Mouse (Mus musculus) forebrain, postnatal 0 days (tissue): ENCODE results near the gene Cst13. TPM values are rescaled to one million over a fixed set of nuclear protein-coding genes. Genes with fewer than 3 reads are reported as not detected.

ENCODE experiments used
- ATAC-seq: fragments of 200-750 bp; cut with Nextera tagmentation; 2 replicates; pipeline ENCODE4 v1.8.0; 2017; ENCODE audit warnings: mild to moderate bottlenecking, moderate library complexity
- DNase-seq: peaks from one replicate; pipeline ENCODE4 v3.0.0-alpha.2; 2015
- H3K27ac ChIP-seq: fragments of 300-500 bp; sonication (generic); 2 replicates; pipeline ENCODE4 v1.5.1; 2014; ENCODE audit warnings: low read depth, mild to moderate bottlenecking, antibody characterized with exemption, low read length, moderate library complexity, mixed read lengths
- H3K27me3 ChIP-seq: fragments of 300-500 bp; sonication (generic); 2 replicates; pipeline ENCODE4 v1.6.1; 2014; ENCODE audit warnings: mild to moderate bottlenecking, low read length, mixed read lengths; ENCODE audit not compliant: insufficient read depth
- H3K36me3 ChIP-seq: fragments of 300-500 bp; sonication (generic); 2 replicates; pipeline ENCODE4 v1.6.1; 2014; ENCODE audit warnings: mild to moderate bottlenecking, moderate library complexity; ENCODE audit not compliant: insufficient read depth
- H3K4me1 ChIP-seq: fragments of 300-500 bp; sonication (generic); 2 replicates; pipeline ENCODE4 v1.6.1; 2014; ENCODE audit warnings: antibody characterized with exemption; ENCODE audit not compliant: insufficient read depth
- H3K4me2 ChIP-seq: fragments of 300-500 bp; sonication (generic); 2 replicates; pipeline ENCODE4 v1.6.1; 2014; ENCODE audit warnings: low read depth, mild to moderate bottlenecking, moderate library complexity
- H3K4me3 ChIP-seq: fragments of 300-500 bp; sonication (generic); 2 replicates; pipeline ENCODE4 v1.5.1; 2014; ENCODE audit warnings: low read depth, low read length, mixed read lengths
- H3K9ac ChIP-seq: fragments of 300-500 bp; sonication (generic); 2 replicates; pipeline ENCODE4 v1.6.1; 2014; ENCODE audit warnings: mild to moderate bottlenecking
- H3K9me3 ChIP-seq: fragments of 300-500 bp; sonication (generic); 2 replicates; pipeline ENCODE4 v1.6.1; 2016; ENCODE audit warnings: low read length
- CTCF ChIP-seq: sonication (generic); IDR thresholded peaks from 2 replicates; pipeline ENCODE4 v1.5.1; 2016; ENCODE audit warnings: antibody characterized with exemption, control low read depth, low read depth
- WGBS: fragments of 180-500 bp; shearing (Covaris S2); extraction: QIAGEN DNeasy Blood & Tissue Kit; methylation state at CpG from one replicate; pipeline ENCODE4 v1.1.7; 2014; 5-methylcytosine and 5-hydroxymethylcytosine counted together
- polyA plus RNA-seq: library from polyadenylated mRNA; unstranded; fragments of >200 nt; fragmentation: Nextera tagmentation; extraction: Ambion mirVana; gene quantifications from 2 replicates; pipeline ENCODE4 v1.2.1, GENCODE M21; 2015
- total RNA-seq: library from RNA; depleted of rRNA; stranded (reverse); fragments of >200 nt; gene quantifications from 2 replicates; pipeline ENCODE4 v1.2.3, GENCODE M21; 2014

Gene Cst13
- total and polyA plus RNA-seq, 2 experiments from 2014 or later = not detected

DNA sequence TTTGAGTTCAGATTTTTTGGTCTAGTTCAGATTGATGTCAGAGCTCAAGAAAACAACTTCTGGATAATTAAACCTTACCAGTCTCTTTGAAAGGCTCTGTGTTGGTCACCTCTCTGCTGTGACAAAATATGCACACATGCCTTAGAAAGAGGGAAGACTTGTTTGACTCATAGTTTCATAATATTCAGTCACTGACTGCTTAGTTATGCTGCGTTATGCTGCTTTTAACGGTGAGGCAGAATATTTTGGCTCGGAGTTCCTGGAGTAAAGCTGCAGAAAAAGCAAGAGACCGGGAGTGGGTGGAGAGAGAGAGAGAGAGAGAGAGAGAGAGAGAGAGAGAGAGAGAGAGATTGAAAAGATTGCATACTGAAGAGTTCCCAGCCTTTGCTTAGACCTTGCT is 41.1 kb downstream of the Cst13 start:
- H3K4me2 ChIP-seq = no peak overlapping the region
- no peak overlapping the region for H3K9ac ChIP-seq
- no peaks in the 10 kb centered on the region for H3K36me3 ChIP-seq
- 58% methylated on average over 4 of the region's 4 CpGs for WGBS
- no peaks in the 10 kb centered on the region for H3K4me1 ChIP-seq
- TF ChIP-seq CTCF = no peak
- no peaks in the 10 kb centered on the region for H3K27me3 ChIP-seq
- DNase-seq (no peak), ATAC-seq (no peak)
- H3K4me3 ChIP-seq = no peak overlapping the region
- no peaks in the 10 kb centered on the region for H3K9me3 ChIP-seq
- H3K27ac ChIP-seq = peak overlapping the region; percentile 29; the same call in 1 of the 2 replicates

DNA sequence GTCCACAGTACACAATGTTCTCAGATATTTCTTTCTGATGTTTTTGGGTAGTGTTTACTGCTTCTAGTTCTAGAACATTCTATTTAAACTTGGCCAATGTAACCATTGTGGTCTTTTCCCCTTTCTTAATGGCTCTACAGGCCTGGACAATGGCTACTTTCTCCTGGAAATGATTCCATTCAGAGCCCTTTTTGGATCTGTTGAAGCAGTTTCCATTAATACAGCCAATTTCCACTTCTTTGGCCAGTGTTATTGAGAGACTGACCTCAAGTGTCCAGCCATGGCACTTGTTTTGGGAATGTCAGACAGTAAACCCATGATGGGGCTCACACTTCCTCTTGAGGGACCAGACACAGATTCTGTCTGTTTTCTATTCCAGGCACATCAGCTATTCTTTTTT is 41.8 kb downstream of the Cst13 start:
- ATAC-seq (no peak), DNase-seq (no peak)
- Histone ChIP-seq H3K9ac (no peak overlapping the region), H3K36me3 (no peaks in the 10 kb centered on the region), H3K9me3 (no peaks in the 10 kb centered on the region), H3K27me3 (no peaks in the 10 kb centered on the region), H3K4me2 (no peak overlapping the region), H3K27ac (no peak overlapping the region; the same call in 1 of the 2 replicates), H3K4me1 (no peaks in the 10 kb centered on the region), H3K4me3 (no peak overlapping the region)
- no peak for TF ChIP-seq CTCF

DNA sequence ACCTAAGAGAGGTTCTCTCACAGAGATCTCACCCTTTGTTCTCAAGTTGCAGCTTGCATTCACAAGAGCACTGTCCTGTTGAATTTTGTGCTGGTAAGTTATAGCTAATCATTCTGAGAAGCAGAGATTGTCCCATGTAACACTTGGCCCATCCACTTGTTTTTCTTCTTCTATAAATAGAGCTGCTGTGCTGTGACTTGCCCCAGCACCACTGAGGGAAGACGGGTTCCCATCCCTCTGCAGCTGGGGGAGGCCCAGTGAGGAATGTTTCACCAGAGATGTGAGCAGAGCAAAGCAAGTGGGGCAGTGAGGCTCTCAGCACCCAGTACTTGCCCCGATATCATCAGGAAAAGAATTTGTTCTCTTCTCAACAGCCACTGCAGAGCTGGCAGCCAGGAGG is 45.1 kb downstream of the Cst13 start, which contains the start of gene 9230104L09Rik:
Gene 9230104L09Rik, minus strand, starts transcription at position 73 of the 400 bp plus-strand sequence.
- Histone ChIP-seq H3K9ac (no peak within 1 kb of the TSS), H3K9me3 (no peaks in the 10 kb centered on the region), H3K36me3 (no peaks in the 10 kb centered on the region), H3K27ac (no peak within 1 kb of the TSS), H3K4me2 (no peak within 1 kb of the TSS), H3K4me3 (no peak within 1 kb of the TSS), H3K4me1 (no peaks in the 10 kb centered on the region), H3K27me3 (no peaks in the 10 kb centered on the region)
- WGBS = 71% methylated on average over 2 of the region's 2 CpGs
- no peak for TF ChIP-seq CTCF
- no peak for ATAC-seq
- no peak for DNase-seq

DNA sequence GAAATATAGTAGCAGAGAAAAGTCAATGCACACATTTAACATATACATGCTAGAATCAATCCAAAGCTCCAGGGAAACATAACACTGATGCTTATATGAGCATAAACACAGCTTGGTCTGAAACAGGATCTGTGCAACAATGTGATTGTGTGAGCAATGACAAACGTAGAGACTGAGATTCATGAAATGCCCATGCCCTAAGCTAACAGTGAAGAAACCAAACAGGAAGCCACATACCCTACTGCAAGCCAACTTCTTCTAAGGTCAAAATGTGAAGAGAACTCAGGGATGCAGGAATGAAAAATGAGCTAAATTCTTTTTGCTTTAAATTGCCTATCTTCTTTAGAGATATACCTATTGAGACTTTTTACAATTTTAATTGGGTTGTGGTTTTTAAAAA is 49.1 kb downstream of the Cst13 start:
- Histone ChIP-seq H3K36me3 (peaks cover 17% of the 10 kb centered on the region), H3K9ac (no peak overlapping the region), H3K9me3 (no peaks in the 10 kb centered on the region), H3K27me3 (no peaks in the 10 kb centered on the region), H3K4me1 (peaks cover 18% of the 10 kb centered on the region), H3K27ac (no peak overlapping the region), H3K4me3 (no peak overlapping the region), H3K4me2 (no peak overlapping the region)
- no peak for TF ChIP-seq CTCF
- ATAC-seq (no peak), DNase-seq (no peak)
- 75% methylated on average over 1 of the region's 1 CpGs for whole genome bisulfite sequencing

DNA sequence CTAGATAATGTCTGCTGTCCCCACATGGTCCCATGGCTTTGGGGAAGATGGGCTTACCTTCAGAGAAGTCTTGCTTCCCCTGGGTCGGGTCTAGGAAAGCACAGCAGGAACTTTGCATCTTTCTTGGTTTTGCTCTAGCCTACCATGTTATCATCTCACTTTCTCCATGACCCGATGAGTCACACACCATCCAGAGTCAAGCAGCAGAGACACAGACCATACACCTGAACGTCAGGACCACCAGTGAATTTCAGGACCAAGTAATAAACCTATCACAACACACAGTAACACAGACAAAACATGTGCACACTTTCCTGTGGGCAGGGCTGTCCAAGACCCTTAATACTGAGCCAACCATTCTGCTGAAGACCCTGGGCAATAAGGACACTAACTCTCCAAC is 50.6 kb downstream of the Cst13 start:
- WGBS = 92% methylated on average over 3 of the region's 3 CpGs
- Histone ChIP-seq H3K4me3 (no peak overlapping the region), H3K9me3 (no peaks in the 10 kb centered on the region), H3K27me3 (no peaks in the 10 kb centered on the region), H3K36me3 (peaks cover 17% of the 10 kb centered on the region), H3K4me2 (no peak overlapping the region), H3K27ac (no peak overlapping the region), H3K9ac (no peak overlapping the region), H3K4me1 (peaks cover 21% of the 10 kb centered on the region)
- no peak for ATAC-seq
- TF ChIP-seq CTCF = no peak
- no peak for DNase-seq

DNA sequence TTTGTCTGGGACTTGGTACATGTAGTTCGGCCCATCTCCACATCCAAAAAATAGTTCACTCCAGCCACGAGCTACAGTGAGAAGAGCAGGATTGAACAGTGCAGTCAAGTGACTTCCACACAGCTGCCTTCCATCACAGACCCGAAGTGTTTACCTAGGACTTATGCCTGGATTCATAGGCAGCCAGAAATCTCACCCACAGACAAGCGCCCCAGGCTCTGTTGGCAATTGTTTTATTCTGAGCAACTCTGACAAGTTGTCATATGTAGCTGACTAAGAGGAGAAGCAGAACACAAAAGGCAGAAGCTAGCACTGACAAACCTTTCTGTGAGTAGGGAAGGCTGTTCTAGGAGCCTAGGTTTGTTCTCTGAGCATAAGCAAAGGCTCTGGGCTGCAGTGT is 53.0 kb downstream of the Cst13 start:
- DNase-seq = no peak
- H3K4me2 ChIP-seq = peak overlapping the region; percentile 65
- no peaks in the 10 kb centered on the region for H3K9me3 ChIP-seq
- peaks cover 17% of the 10 kb centered on the region for H3K36me3 ChIP-seq
- 70% methylated on average over 4 of the region's 4 CpGs for WGBS
- TF ChIP-seq CTCF = no peak
- H3K27ac ChIP-seq = peak overlapping the region; percentile 29; the same call in 1 of the 2 replicates
- no peak for ATAC-seq
- H3K9ac ChIP-seq = peak overlapping the region; percentile 95; the same call in 1 of the 2 replicates
- peaks cover 26% of the 10 kb centered on the region for H3K4me1 ChIP-seq
- no peaks in the 10 kb centered on the region for H3K27me3 ChIP-seq
- H3K4me3 ChIP-seq = peak overlapping the region; percentile 93

DNA sequence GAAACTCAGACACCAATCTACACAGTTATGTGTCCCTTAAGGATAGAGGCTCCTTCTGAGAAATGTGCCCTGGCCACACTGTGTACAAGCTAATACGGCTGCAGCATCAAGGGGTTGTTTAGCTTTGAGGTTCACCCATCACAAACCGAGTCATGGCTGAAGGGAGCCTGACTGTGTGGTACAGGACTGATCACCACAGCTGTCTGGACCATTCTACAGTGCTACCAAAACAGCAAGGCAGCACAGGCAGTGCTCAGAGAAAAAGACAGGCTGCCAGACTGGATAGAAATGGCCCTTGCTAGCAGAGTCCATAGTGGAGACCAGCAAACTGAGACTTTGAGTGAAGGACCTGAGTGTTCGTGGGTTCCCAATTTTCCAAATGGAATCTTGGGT is 54.3 kb downstream of the Cst13 start:
- H3K4me1 ChIP-seq = peaks cover 26% of the 10 kb centered on the region

More for the DNA sequence above, 54.3 kb downstream of the Cst13 start:
- DNase-seq = no peak
- Histone ChIP-seq H3K27me3 (no peaks in the 10 kb centered on the region), H3K9me3 (no peaks in the 10 kb centered on the region), H3K4me2 (peak overlapping the region; percentile 65), H3K9ac (peak overlapping the region; percentile 95), H3K27ac (peak overlapping the region; percentile 3; the same call in 1 of the 2 replicates), H3K36me3 (peaks cover 17% of the 10 kb centered on the region), H3K4me3 (peak overlapping the region; percentile 93)
- peak; percentile 8; the same call in 1 of the 2 replicates for ATAC-seq
- 35% methylated on average over 3 of the region's 3 CpGs for WGBS
- no peak for TF ChIP-seq CTCF
